Mouse (Mus musculus) limb, embryonic 13.5 days (tissue): ENCODE measurements at regions not wholly inside any gene's neighbourhood (a gene's known extent, or its start where the extent isn't known, plus 50 kb on each side); places are given as distances from the start of the nearest gene placed in this dataset.

Experiments used
- ATAC-seq: fragments of 200-750 bp; cut with Nextera tagmentation; 2 replicates; pipeline ENCODE4 v1.8.0; 2017; ENCODE audit warnings: low read depth, moderate number of reproducible peaks, moderate TSS enrichment; ENCODE audit not compliant: low FRiP score
- H3K27ac ChIP-seq: fragments of 300-500 bp; sonication (generic); 2 replicates; pipeline ENCODE4 v1.5.1; 2015; ENCODE audit warnings: inconsistent platforms, mild to moderate bottlenecking, moderate library complexity
- H3K27me3 ChIP-seq: fragments of 300-500 bp; sonication (generic); 2 replicates; pipeline ENCODE4 v1.6.1; 2015; ENCODE audit warnings: mild to moderate bottlenecking, inconsistent platforms
- H3K36me3 ChIP-seq: fragments of 300-500 bp; sonication (generic); 2 replicates; pipeline ENCODE4 v1.6.1; 2015; ENCODE audit warnings: inconsistent platforms, mild to moderate bottlenecking, moderate library complexity
- H3K4me1 ChIP-seq: fragments of 300-500 bp; sonication (generic); 2 replicates; pipeline ENCODE4 v1.6.1; 2015; ENCODE audit warnings: inconsistent platforms
- H3K4me2 ChIP-seq: fragments of 300-500 bp; sonication (generic); replicated peaks from 2 replicates; pipeline ENCODE4 v1.6.1; 2015; ENCODE audit warnings: inconsistent platforms, mild to moderate bottlenecking, moderate library complexity
- H3K4me3 ChIP-seq: fragments of 300-500 bp; sonication (generic); 2 replicates; pipeline ENCODE4 v1.5.1; 2015; ENCODE audit warnings: moderate library complexity, mild to moderate bottlenecking, inconsistent platforms
- H3K9ac ChIP-seq: fragments of 300-500 bp; sonication (generic); 2 replicates; pipeline ENCODE4 v1.6.1; 2015; ENCODE audit warnings: mild to moderate bottlenecking, inconsistent platforms
- H3K9me3 ChIP-seq: fragments of 300-500 bp; sonication (generic); 2 replicates; pipeline ENCODE4 v1.6.1; 2016; ENCODE audit warnings: inconsistent platforms
- WGBS: fragments of 180-500 bp; shearing (Covaris S2); methylation state at CpG from one replicate; pipeline ENCODE4 v1.1.7; 2015; 5-methylcytosine and 5-hydroxymethylcytosine counted together

DNA sequence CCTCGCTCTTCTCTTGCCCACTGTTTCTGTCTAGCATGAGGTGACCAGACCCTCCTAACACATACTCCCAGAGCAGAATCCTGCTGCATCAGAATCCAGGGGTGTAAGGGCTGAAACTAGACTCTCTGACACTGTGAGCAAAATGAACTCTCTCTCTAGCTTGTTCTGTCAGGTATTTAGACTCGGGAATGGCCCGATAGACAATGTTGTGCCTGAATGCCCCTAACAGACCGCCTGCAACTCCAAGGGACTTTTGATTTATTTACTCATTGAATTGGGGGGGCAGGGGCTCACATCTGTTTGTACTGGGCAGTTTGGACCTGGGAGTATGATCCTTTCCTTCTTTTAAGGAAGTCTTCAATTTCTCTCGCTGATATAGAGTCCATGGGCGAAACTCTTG lies 469.3 kb upstream of the Trpc7 start:
- ATAC-seq, result no peak
- no peaks in the 10 kb centered on the region for H3K27me3 ChIP-seq
- no peaks in the 10 kb centered on the region for H3K9me3 ChIP-seq
- no peaks in the 10 kb centered on the region for H3K4me1 ChIP-seq
- no peaks in the 10 kb centered on the region for H3K36me3 ChIP-seq
- no peak overlapping the region for H3K4me3 ChIP-seq
- 88% methylated on average over 6 of the region's 6 CpGs for WGBS
- H3K9ac ChIP-seq, result no peak overlapping the region
- H3K27ac ChIP-seq, result no peak overlapping the region
- H3K4me2 ChIP-seq, result no peak overlapping the region

DNA sequence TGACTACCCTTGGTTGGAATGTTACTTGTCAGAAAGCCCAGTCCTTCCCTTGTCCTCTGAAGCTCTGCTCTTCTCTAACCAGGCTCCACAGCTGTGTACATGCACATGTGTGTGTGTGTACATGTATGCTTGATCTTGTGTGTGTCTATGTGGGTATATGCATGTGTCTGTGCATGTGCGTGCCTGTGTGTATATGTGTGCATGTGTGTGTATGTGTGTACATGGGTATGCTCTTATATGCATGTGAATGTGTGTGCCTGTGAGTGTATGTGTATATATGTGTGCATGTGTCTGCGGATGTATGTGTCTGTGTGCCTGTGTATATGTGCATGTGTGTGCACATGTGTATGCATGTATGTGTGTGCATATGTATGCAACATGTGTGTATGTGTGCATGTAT lies 468.6 kb upstream of the Trpc7 start:
- no peak overlapping the region for H3K9ac ChIP-seq
- no peak overlapping the region for H3K4me3 ChIP-seq
- H3K4me1 ChIP-seq, result no peaks in the 10 kb centered on the region
- H3K9me3 ChIP-seq, result no peaks in the 10 kb centered on the region
- no peak for ATAC-seq
- no peak overlapping the region for H3K27ac ChIP-seq
- WGBS, result 95% methylated on average over 2 of the region's 2 CpGs
- no peaks in the 10 kb centered on the region for H3K27me3 ChIP-seq
- H3K4me2 ChIP-seq, result no peak overlapping the region
- no peaks in the 10 kb centered on the region for H3K36me3 ChIP-seq

DNA sequence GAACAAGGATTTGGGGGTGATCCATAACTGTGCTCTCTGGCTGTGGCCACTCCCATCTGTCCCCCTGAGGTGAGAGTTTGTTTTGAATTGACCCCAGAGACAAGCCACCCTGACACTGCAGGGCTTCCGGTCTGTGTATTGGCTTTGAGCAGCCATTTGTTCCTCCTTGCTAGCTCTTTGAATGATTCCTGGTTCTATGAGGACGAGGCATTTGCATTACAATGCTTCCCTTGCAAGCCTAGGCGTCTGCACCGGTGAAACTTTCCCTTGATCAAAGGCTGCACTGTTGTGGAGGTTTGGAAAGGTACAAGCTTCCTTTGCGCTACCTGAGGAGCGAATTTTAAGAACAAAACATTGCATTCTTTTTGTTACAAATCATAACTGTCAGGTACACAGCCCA lies 466.8 kb upstream of the Trpc7 start:
- no peak overlapping the region for H3K4me2 ChIP-seq
- H3K4me3 ChIP-seq, result no peak overlapping the region
- no peaks in the 10 kb centered on the region for H3K4me1 ChIP-seq
- WGBS, result 27% methylated on average over 6 of the region's 6 CpGs
- H3K9ac ChIP-seq, result no peak overlapping the region
- no peak overlapping the region for H3K27ac ChIP-seq
- no peaks in the 10 kb centered on the region for H3K36me3 ChIP-seq
- no peaks in the 10 kb centered on the region for H3K9me3 ChIP-seq
- H3K27me3 ChIP-seq, result no peaks in the 10 kb centered on the region
- no peak for ATAC-seq

DNA sequence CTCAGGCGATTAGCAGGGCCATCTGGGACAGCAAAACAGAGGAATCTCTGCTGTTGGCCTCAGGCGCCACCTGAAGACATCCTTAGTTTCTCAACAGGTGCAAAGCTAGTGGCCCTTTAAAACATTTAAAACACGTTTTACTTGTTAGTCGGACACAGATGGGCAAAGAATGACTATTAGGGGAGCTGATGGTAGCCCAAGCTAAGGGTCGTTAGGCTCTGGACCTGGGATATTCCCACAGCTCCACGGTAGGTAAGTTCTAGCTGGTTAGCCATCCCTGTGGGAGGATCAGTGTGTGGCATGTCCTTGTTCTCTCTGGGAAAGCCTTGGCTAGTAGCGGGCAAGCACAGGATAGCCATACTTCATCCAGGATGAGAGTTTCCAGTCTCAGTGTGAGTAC lies 465.5 kb upstream of the Trpc7 start:
- ATAC-seq, result no peak
- WGBS, result 65% methylated on average over 7 of the region's 7 CpGs
- no peak overlapping the region for H3K4me3 ChIP-seq
- no peaks in the 10 kb centered on the region for H3K4me1 ChIP-seq
- no peaks in the 10 kb centered on the region for H3K36me3 ChIP-seq
- H3K9me3 ChIP-seq, result no peaks in the 10 kb centered on the region
- H3K4me2 ChIP-seq, result no peak overlapping the region
- no peak overlapping the region for H3K9ac ChIP-seq
- no peaks in the 10 kb centered on the region for H3K27me3 ChIP-seq
- no peak overlapping the region for H3K27ac ChIP-seq

DNA sequence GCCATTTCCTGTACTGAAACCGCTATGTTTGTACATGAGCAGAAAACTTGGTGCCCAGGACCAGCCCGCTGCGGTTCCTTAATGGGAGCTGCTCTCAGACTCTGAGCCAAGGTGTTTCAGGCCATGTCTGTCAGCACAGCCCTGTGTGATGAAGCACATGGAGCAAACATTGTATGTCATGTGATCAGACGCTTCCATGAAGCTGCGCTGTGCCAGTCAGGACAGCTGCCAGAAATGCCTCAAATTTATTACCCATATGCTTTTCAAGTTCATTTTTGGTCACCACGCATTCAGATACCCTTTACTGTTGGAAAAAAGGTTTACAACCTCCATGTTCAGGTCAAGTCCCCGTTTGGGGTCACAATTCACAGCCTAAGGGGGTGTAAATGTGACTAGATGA lies 458.8 kb upstream of the Trpc7 start:
- 50% methylated on average over 7 of the region's 7 CpGs for WGBS
- Histone ChIP-seq H3K4me3 (no peak overlapping the region), H3K27ac (no peak overlapping the region), H3K4me1 (peaks cover 14% of the 10 kb centered on the region), H3K9me3 (no peaks in the 10 kb centered on the region), H3K36me3 (no peaks in the 10 kb centered on the region), H3K27me3 (no peaks in the 10 kb centered on the region), H3K4me2 (0 out of 2 replicates have a peak overlapping the region, but pooled peaks have one; percentile 11), H3K9ac (no peak overlapping the region)
- ATAC-seq, result no peak

DNA sequence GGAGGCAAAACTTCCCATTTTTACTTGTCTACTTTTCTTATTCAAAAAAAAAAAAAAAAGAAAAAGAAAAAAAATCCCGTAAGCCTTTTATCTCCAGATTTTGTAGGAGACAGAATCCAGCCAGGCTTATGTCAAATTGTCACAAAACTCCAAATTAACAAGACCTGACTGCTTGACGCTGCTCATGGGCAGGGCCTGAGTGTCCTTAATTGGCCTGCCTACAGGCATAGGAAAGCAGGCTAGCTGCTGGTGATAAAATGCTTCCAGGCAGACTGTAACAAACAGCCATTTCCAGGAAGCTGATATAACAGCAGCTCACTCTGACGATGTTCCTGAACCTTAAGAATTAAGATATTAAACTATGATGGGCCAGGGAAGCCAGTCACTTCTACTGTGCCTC lies 458.2 kb upstream of the Trpc7 start:
- H3K4me1 ChIP-seq, result peaks cover 14% of the 10 kb centered on the region
- WGBS, result 19% methylated on average over 3 of the region's 3 CpGs
- H3K27me3 ChIP-seq, result no peaks in the 10 kb centered on the region
- no peak overlapping the region for H3K4me2 ChIP-seq
- H3K36me3 ChIP-seq, result no peaks in the 10 kb centered on the region
- no peak overlapping the region for H3K27ac ChIP-seq
- H3K9me3 ChIP-seq, result no peaks in the 10 kb centered on the region
- H3K4me3 ChIP-seq, result no peak overlapping the region
- H3K9ac ChIP-seq, result no peak overlapping the region
- no peak for ATAC-seq

DNA sequence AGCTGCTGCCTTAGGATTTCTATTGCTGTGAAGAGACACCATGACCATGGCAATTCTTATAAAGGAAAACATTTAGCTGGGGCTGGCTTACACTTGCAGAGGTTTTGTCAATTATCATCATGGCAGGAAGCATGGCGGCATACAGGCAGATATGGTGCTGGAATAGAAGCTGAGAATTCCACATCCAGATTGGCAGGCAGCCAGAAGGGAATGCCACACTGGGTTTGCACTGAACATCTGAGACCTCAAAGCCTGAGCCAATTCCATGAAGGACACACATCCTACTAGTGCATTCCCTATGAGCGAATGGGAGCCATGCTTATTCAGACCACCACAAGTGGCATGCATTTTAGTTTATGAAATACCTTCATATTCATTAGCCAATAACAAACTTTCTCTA lies 455.0 kb upstream of the Trpc7 start:
- H3K9me3 ChIP-seq, result no peaks in the 10 kb centered on the region
- H3K27ac ChIP-seq, result no peak overlapping the region
- 88% methylated on average over 2 of the region's 2 CpGs for WGBS
- H3K36me3 ChIP-seq, result no peaks in the 10 kb centered on the region
- no peak overlapping the region for H3K4me2 ChIP-seq
- H3K4me1 ChIP-seq, result peaks cover 14% of the 10 kb centered on the region
- no peak for ATAC-seq
- no peak overlapping the region for H3K9ac ChIP-seq
- H3K4me3 ChIP-seq, result no peak overlapping the region
- no peaks in the 10 kb centered on the region for H3K27me3 ChIP-seq

DNA sequence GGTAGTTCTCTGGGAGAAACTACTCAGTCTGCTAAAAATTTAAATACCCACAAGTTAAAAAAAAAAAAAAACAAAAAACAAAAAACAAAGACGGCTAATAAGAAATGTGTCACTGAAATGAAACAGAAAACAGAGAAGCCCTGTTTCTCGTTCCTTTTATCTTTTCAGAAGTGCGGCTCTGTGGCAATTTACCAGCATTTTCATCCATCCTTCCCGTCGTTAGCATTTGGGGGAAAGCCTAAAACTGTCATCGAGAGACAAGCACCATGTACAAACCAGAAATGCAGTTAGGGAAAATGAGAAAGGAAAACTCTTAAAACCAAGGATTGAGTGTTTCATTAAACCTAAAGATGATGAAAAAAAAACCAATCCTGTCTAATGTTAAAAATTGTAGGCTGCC lies 442.9 kb upstream of the Trpc7 start:
- H3K9me3 ChIP-seq, result no peaks in the 10 kb centered on the region
- H3K4me2 ChIP-seq, result no peak overlapping the region
- WGBS, result 31% methylated on average over 6 of the region's 6 CpGs
- H3K36me3 ChIP-seq, result no peaks in the 10 kb centered on the region
- no peak overlapping the region for H3K4me3 ChIP-seq
- H3K4me1 ChIP-seq, result peaks cover 6% of the 10 kb centered on the region; the same call in 1 of the 2 replicates
- no peaks in the 10 kb centered on the region for H3K27me3 ChIP-seq
- no peak for ATAC-seq
- no peak overlapping the region for H3K27ac ChIP-seq
- no peak overlapping the region for H3K9ac ChIP-seq

DNA sequence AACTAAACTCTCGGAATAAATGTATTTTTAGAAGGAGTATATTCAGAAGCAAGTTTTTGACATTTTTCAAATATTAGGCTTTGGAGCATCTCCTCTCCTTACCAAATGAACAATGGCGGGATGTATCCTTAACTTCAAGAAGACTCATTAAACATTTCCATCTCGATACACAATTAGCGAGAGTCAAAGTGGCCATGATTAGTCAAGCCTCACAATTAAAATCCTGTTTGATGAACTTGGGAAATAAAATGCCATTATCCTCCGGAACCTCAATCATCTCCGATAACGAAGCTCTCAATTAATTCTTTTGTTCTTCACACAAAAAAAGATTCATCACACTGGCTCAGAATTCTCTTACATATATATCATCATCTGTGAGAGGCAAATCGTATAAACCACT lies 440.8 kb upstream of the Trpc7 start:
- WGBS, result 92% methylated on average over 8 of the region's 8 CpGs
- Histone ChIP-seq H3K9me3 (no peaks in the 10 kb centered on the region), H3K27ac (no peak overlapping the region), H3K4me2 (no peak overlapping the region), H3K9ac (no peak overlapping the region), H3K4me1 (peaks cover 6% of the 10 kb centered on the region; the same call in 1 of the 2 replicates), H3K4me3 (no peak overlapping the region), H3K36me3 (no peaks in the 10 kb centered on the region), H3K27me3 (no peaks in the 10 kb centered on the region)
- no peak for ATAC-seq

DNA sequence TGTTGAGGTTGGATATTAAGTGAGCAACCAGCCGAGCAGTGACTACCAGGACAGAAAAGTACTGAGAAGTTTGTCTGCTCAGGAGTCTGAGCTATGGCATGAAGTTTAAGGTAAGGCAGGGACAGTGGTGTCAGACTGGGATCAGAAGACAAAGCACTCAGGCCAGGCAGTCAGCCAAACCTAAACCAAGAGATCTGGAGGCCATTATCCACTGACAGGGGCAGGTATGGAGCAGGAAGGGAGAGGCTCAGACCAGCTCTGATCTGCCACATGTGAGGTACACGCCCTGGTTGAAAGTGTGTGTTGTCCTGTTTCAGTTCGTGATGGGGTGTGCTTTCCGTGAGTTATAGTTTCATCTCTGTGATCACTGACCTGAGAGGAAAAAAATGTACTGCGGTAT lies 437.2 kb upstream of the Trpc7 start:
- ATAC-seq, result no peak
- Histone ChIP-seq H3K9me3 (no peaks in the 10 kb centered on the region), H3K27ac (no peak overlapping the region), H3K4me2 (no peak overlapping the region), H3K36me3 (no peaks in the 10 kb centered on the region), H3K4me3 (no peak overlapping the region), H3K27me3 (no peaks in the 10 kb centered on the region), H3K9ac (no peak overlapping the region), H3K4me1 (peaks cover 7% of the 10 kb centered on the region; the same call in 1 of the 2 replicates)
- WGBS, result 88% methylated on average over 5 of the region's 5 CpGs

DNA sequence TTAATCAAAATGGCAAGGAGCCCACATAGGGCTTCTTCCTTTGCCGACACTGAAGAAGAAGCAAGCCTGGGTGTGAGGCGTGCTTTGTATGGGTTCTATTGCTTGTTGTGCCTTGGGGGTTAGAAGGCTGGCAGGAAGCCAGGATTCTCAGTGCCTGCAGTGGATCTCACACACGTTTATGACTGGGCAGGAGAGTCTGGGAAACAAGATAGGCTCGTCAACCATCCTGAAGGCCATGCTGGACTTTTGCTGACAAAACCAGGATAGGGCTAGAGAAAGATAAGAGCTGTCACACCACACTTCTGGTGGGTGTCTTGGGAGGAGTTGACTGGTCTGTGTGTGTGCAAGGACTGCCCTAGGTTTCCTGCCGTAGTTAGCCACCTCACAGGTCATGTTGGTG lies 436.1 kb upstream of the Trpc7 start:
- Histone ChIP-seq H3K9ac (no peak overlapping the region), H3K27me3 (no peaks in the 10 kb centered on the region), H3K27ac (no peak overlapping the region), H3K9me3 (no peaks in the 10 kb centered on the region), H3K4me2 (no peak overlapping the region), H3K36me3 (no peaks in the 10 kb centered on the region), H3K4me3 (no peak overlapping the region), H3K4me1 (peaks cover 5% of the 10 kb centered on the region; the same call in 1 of the 2 replicates)
- WGBS, result 39% methylated on average over 5 of the region's 5 CpGs
- no peak for ATAC-seq

DNA sequence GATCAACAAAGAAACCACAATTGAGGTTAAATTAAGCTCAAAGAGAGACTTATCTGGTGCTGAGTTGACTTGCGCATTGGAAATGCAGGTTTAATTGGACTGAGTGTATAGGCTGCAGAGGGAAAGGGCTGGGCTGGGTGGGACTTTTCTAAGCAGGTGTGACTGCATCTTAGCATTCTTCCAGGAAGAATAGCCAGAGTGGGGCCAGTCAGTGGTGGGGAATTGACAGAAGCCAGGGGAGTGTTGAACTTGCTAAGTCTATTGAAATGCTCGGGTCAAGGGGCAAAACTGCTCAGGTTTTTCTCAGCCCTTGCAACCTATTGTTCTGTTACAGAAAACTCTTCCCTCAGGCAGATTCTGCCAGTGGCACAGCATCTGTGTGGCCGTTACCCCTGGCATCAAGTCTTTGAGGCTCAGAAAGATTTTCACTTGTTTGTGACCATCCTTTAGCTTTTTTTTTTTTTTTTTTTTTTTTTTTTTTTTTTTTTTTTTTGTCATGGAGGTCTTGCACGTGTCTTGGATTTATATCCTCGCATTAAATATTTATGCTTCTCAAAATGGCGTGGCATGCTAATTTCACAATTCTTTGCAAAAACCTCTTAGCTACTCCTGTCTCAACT lies 429.6 kb upstream of the Trpc7 start:
- WGBS, result 81% methylated on average over 6 of the region's 6 CpGs
- no peak overlapping the region for H3K9ac ChIP-seq
- ATAC-seq, result no peak
- no peaks in the 10 kb centered on the region for H3K36me3 ChIP-seq
- H3K9me3 ChIP-seq, result no peaks in the 10 kb centered on the region
- no peaks in the 10 kb centered on the region for H3K27me3 ChIP-seq
- H3K4me2 ChIP-seq, result no peak overlapping the region
- peaks cover 4% of the 10 kb centered on the region; the same call in 1 of the 2 replicates for H3K4me1 ChIP-seq
- no peak overlapping the region for H3K4me3 ChIP-seq
- no peak overlapping the region for H3K27ac ChIP-seq

DNA sequence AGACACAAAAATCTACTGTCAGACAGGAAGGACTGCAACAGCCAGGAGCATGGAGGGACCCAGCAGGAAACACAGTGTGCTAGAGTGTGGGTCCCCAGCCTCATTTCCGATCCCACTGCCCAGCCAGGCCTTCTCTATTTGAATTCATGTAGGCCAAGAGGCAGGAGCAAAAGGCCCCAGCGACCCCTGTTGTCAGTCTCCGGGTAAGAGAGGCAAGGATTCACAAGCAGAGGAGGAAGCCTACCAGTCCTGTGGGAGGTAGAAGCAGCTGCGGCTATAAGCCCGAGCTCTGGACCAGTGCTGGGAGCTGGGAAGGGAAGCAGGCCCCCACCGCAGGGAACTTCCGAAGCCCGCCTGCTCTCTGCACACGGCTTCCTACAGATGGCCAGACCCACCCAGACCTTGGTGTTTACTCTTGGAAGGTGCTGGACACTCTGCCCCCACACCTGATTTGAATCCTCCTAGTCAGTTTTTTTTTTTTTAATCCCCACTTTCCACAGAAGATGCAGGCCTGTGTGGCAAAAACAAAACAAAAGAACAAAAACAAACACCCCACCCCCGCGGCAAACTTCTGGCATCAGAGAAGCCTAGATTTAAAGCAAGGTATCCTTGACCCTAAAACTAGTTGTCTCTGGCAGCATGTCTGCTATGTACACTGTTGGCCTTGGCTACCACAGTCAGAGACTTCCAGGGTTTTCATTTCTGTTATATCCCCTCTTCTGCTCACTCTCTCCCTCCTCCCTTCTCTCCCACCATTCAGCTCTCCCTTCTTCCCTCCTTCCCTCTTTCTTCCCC lies 420.6 kb upstream of the Trpc7 start:
- no peak overlapping the region for H3K27ac ChIP-seq
- no peak overlapping the region for H3K9ac ChIP-seq
- no peak for ATAC-seq

More for the DNA sequence above, 420.6 kb upstream of the Trpc7 start:
- Histone ChIP-seq H3K4me3 (no peak overlapping the region), H3K4me2 (no peak overlapping the region), H3K9me3 (no peaks in the 10 kb centered on the region), H3K4me1 (peaks cover 10% of the 10 kb centered on the region; the same call in 1 of the 2 replicates), H3K27me3 (no peaks in the 10 kb centered on the region), H3K36me3 (no peaks in the 10 kb centered on the region)
- 30% methylated on average over 11 of the region's 11 CpGs for WGBS
